ENCODE assay signal across 10 mouse cellular contexts in genomic region chr17:12631771-12632600, GRCm38 (mm10). TPM values are rescaled to one million over a fixed set of nuclear protein-coding genes. Genes with fewer than 3 reads are reported as not detected.
DNase-seq lines count a peak whose midpoint lies in the region; ATAC-seq and TF ChIP-seq lines count a peak whose summit lies in the region.
"Had no signal": no experiment of that assay in that cellular context is flagged by ENCODE, and none has a peak within 500 bp of the region (broad histone marks: within the 10 kb centered on the region; RNA-seq: fewer than 3 reads in every experiment).

No protein-coding gene starts in this region.

- no peak overlapping the region for H3K9ac ChIP-seq in kidney, postnatal 0 days (ENCODE audit: low read depth, low read length)
- H3K9ac ChIP-seq: neural tube, embryonic 12.5 days had no signal

- no peaks in the 10 kb centered on the region for H3K36me3 ChIP-seq in kidney, postnatal 0 days (ENCODE audit: insufficient read depth, low read length)
- H3K36me3 ChIP-seq: neural tube, embryonic 12.5 days had no signal

- no peaks in the 10 kb centered on the region for H3K9me3 ChIP-seq in kidney, postnatal 0 days (replicated peaks; ENCODE audit: low read length)
- H3K9me3 ChIP-seq: neural tube, embryonic 12.5 days had no signal

- H3K4me3 ChIP-seq in kidney, postnatal 0 days (replicated peaks; ENCODE audit: low read depth, low read length) = no peak overlapping the region
- H3K4me3 ChIP-seq: neural tube, embryonic 12.5 days had no signal

- H3K4me1 ChIP-seq in kidney, postnatal 0 days (replicated peaks; ENCODE audit: insufficient read depth, low read length) = 0 out of 2 replicates have a peak, but pooled peaks cover 4% of the 10 kb centered on the region

- DNase-seq in left cerebral cortex, postnatal 4 days = peak; percentile 56
- DNase-seq in left cerebral cortex, adult 8-10 months (ENCODE audit: low spot score in 2 of 2) = no peak
- peak; percentile 64 to 71 for DNase-seq in adrenal gland, postnatal 36 days
- DNase-seq in kidney, postnatal 0 days (ENCODE audit: low spot score) = peak; percentile 87
- peak; percentile 80 for DNase-seq in mesoderm, embryonic 11.5 days (ENCODE audit: low read depth, low spot score)
- DNase-seq in thymus, postnatal 0 days (ENCODE audit: low spot score) = no peak
- no peak for DNase-seq in urinary bladder, postnatal 36 days (ENCODE audit: low spot score in 2 of 2)
- DNase-seq: thymus, postnatal 4 days had no signal

- WGBS in kidney, postnatal 0 days = 34% methylated on average over 7 of the region's 7 CpGs

- H3K27me3 ChIP-seq in kidney, postnatal 0 days (ENCODE audit: insufficient read depth, low read length) = no peaks in the 10 kb centered on the region
- H3K27me3 ChIP-seq: neural tube, embryonic 12.5 days had no signal

- no peak for TF ChIP-seq CTCF in kidney, postnatal 0 days (IDR thresholded peaks at IDR 0.05; ENCODE audit: low read depth)

- H3K27ac ChIP-seq in kidney, postnatal 0 days = 0 out of 2 replicates have a peak overlapping the region, but pooled peaks have one; percentile 25
- H3K27ac ChIP-seq: neural tube, embryonic 12.5 days had no signal

- peak; percentile 82; the same call in 1 of the 2 replicates for ATAC-seq in kidney, postnatal 0 days (replicated peaks; ENCODE audit: low FRiP score, low read depth)
- ATAC-seq in inflammation-experienced regulatory T-cells, adult 6 months = no peak

- no peak overlapping the region for H3K4me2 ChIP-seq in kidney, postnatal 0 days (ENCODE audit: low read length)
- H3K4me2 ChIP-seq: neural tube, embryonic 12.5 days had no signal

- intact Hi-C loops in left cerebral cortex, postnatal 4 days (cut with DNase I) = no loop called here

RNA-seq across cellular contexts. Expression of gene Slc22a1, which starts 43.6 kb away (rescaled TPM):
- total RNA-seq in left cerebral cortex, postnatal 4 days (2021) = 1 to 10 TPM in 1 of 2 experiments, under 1 TPM in 1; 0.95 to 1.4 TPM
- 1 to 10 TPM in 1 of 4 experiments, under 1 TPM in 2, not detected in 1; 0.97 to 2.4 (median 0.98) TPM for total RNA-seq in left cerebral cortex, adult 8-10 months (2022)
- under 1 TPM in 1 of 2 experiments, not detected in 1; 0.33 TPM for total RNA-seq in adrenal gland, postnatal 36 days (2021)
- polyA plus RNA-seq in kidney, postnatal 0 days (2015; fragmentation: Nextera tagmentation; extraction: Ambion mirVana) = 57.4 and 70.3 TPM in 2 replicates
- 0.08 and 0.49 TPM in 2 replicates for polyA plus RNA-seq in thymus, postnatal 0 days (2015; fragmentation: Nextera tagmentation; extraction: Ambion mirVana)
- 1 to 10 TPM in 1 of 3 experiments, under 1 TPM in 1, not detected in 1; 0.82 to 1.9 TPM for polyA plus RNA-seq in inflammation-experienced regulatory T-cells, adult 6 months (2017; shearing (Covaris generic))
- polyA plus RNA-seq: neural tube, embryonic 12.5 days had no signal

RNA-seq across cellular contexts. Expression of gene Slc22a2, which starts 48.1 kb away (rescaled TPM):
- 1 to 10 TPM in 1 of 2 experiments, under 1 TPM in 1; 0.89 to 1.2 TPM for total RNA-seq in left cerebral cortex, postnatal 4 days (2021)
- total RNA-seq in left cerebral cortex, adult 8-10 months (2022) = 1 to 10 TPM in 3 of 4 experiments, under 1 TPM in 1; 0.98 to 1.7 (median 1.4) TPM
- under 1 TPM; 0.16 to 0.26 TPM for total RNA-seq in adrenal gland, postnatal 36 days (2021)
- 55.6 and 65.6 TPM in 2 replicates for polyA plus RNA-seq in kidney, postnatal 0 days (2015; fragmentation: Nextera tagmentation; extraction: Ambion mirVana)
- 0.06 and 0.10 TPM in 2 replicates for polyA plus RNA-seq in thymus, postnatal 0 days (2015; fragmentation: Nextera tagmentation; extraction: Ambion mirVana)
- 1 to 10 TPM in 2 of 3 experiments, under 1 TPM in 1; 0.43 to 8.6 (median 7.9) TPM for polyA plus RNA-seq in inflammation-experienced regulatory T-cells, adult 6 months (2017; shearing (Covaris generic))

Comparison
In these comparisons a context has a peak if more than half of its experiments do, and no peak if none do; other contexts are left out.
1. DNase-seq: peak in left cerebral cortex, postnatal 4 days (single experiment), adrenal gland, postnatal 36 days (2 of 2), kidney, postnatal 0 days (single experiment) and mesoderm, embryonic 11.5 days (single experiment); none in left cerebral cortex, adult 8-10 months (0 of 2), thymus, postnatal 0 days (single experiment) and urinary bladder, postnatal 36 days (0 of 2).